8 mouse cellular contexts compared by ENCODE assay signal in genomic region chr16:20516726-20517201, GRCm38 (mm10). TPM values are rescaled to one million over a fixed set of nuclear protein-coding genes. Genes with fewer than 3 reads are reported as not detected.
A peak's percentile ranks its signal among the peaks of the same experiment; 100 is the strongest.
DNase-seq lines count a peak whose midpoint lies in the region; ATAC-seq lines count a peak whose summit lies in the region.

Dvl3 (plus strand) TSS chr16:20516982.

- H3K27ac ChIP-seq in hindbrain, embryonic 14.5 days, result peak within 1 kb of the TSS; percentile 89

- ATAC-seq in hindbrain, embryonic 14.5 days (ENCODE audit: low FRiP score), result peak; percentile 95

- H3K9ac ChIP-seq in hindbrain, embryonic 14.5 days, result peak within 1 kb of the TSS; percentile 99

- H3K36me3 ChIP-seq in hindbrain, embryonic 14.5 days (replicated peaks; ENCODE audit: control insufficient read depth, insufficient read depth), result peaks cover 17% of the 10 kb centered on the region

- DNase-seq in T-cell, adult 2 months (ENCODE audit: low spot score), result peak; percentile 67
- DNase-seq in cerebellum, postnatal 36 days, result peak; percentile 85 to 92
- peak; percentile 80 to 87 for DNase-seq in frontal cortex, postnatal 36 days (ENCODE audit: low spot score in 2 of 2)
- peak; percentile 84 for DNase-seq in hindbrain, embryonic 14.5 days (ENCODE audit: low spot score)
- DNase-seq in left cerebral cortex, adult 18-20 months (ENCODE audit: low spot score in 2 of 2), result peak; percentile 80 to 91
- DNase-seq in lung, postnatal 4 days, result peak; percentile 95 to 98
- DNase-seq in retina, postnatal 1 day, result peak; percentile 96
- DNase-seq in thymus, postnatal 4 days, result peak; percentile 84

- H3K4me2 ChIP-seq in hindbrain, embryonic 14.5 days (replicated peaks), result peak within 1 kb of the TSS; percentile 92

- H3K4me3 ChIP-seq in hindbrain, embryonic 14.5 days (replicated peaks; ENCODE audit: low read length), result peak within 1 kb of the TSS; percentile 94

- under 1% methylated on average over 50 of the region's 55 CpGs for WGBS in hindbrain, embryonic 14.5 days

- H3K9me3 ChIP-seq in hindbrain, embryonic 14.5 days (ENCODE audit: control insufficient read depth, low read length), result no peaks in the 10 kb centered on the region

- H3K27me3 ChIP-seq in hindbrain, embryonic 14.5 days (ENCODE audit: control insufficient read depth, insufficient read depth, low read length), result no peaks in the 10 kb centered on the region

- peaks cover 27% of the 10 kb centered on the region; the same call in 1 of the 2 replicates for H3K4me1 ChIP-seq in hindbrain, embryonic 14.5 days (replicated peaks; ENCODE audit: control insufficient read depth, insufficient read depth, low read length)

RNA-seq across cellular contexts. Expression of gene Dvl3, which starts in this region (rescaled TPM):
- polyA plus RNA-seq in hindbrain, embryonic 14.5 days (2014; fragmentation: Nextera tagmentation; extraction: Ambion mirVana), result 36.4 and 40.9 TPM in 2 replicates
- 10 to 100 TPM; 57.0 to 57.5 TPM for total RNA-seq in left cerebral cortex, adult 18-20 months (2021)

Comparison
In these comparisons a context has a peak if more than half of its experiments do, and no peak if none do; other contexts are left out.
1. Peak in every context shown above with its lines: DNase-seq, ATAC-seq, H3K4me3 ChIP-seq and H3K27ac ChIP-seq.